Mouse (Mus musculus): ENCODE results near the gene Armc7.

The Armc7 gene

GRCm38 (mm10) chr11:115535401-115536037 is 60.1 kb downstream of the Armc7 start:
- DNase-seq: peak; percentile 80

GRCm38 (mm10) chr11:115536038-115536681 is 60.7 kb downstream of the Armc7 start, which contains the start of gene Sumo2:
Sumo2 (minus strand) TSS chr11:115536276.
- peak; percentile 100 for DNase-seq

GRCm38 (mm10) chr11:115536856-115537568 is 61.5 kb downstream of the Armc7 start:
- peak; percentile 46 for DNase-seq

- DNase-seq: peak; percentile 17
Measured at GRCm38 (mm10) chr11:115538045-115538444, 62.6 kb downstream of the Armc7 start.
